Comparison of ENCODE assay signal across 25 mouse cellular contexts in the genomic region with DNA sequence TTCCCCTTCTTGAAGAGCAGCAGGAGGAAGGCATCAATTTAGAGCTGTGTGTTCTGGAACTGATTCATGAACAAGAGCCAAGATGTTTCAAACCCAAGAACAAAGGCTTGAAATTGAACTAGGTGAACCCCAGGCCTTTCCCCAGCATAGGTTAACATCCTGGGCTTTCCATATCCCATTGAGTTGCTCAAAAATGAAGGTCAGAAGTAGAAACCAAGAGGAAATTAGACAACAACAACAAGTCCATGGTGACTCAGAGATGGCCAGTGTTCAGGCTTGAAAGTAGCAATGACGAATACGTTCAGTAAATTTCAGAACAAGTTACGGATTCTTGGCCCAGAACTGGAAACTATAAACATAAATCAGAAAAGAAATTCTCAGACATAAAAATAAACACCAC. TPM values are rescaled to one million over a fixed set of nuclear protein-coding genes. Genes with fewer than 3 reads are reported as not detected.
"Had no signal": no experiment of that assay in that cellular context is flagged by ENCODE, and none has a peak within 500 bp of the region (broad histone marks: within the 10 kb centered on the region; RNA-seq: fewer than 3 reads in every experiment).

No protein-coding gene starts in this region.

- H3K27ac ChIP-seq: heart, adult 2 months; heart, embryonic 13.5 days; heart, embryonic 15.5 days; hindbrain, embryonic 13.5 days; hindbrain, embryonic 15.5 days; hindbrain, postnatal 0 days; limb, embryonic 13.5 days; limb, embryonic 15.5 days; liver, embryonic 12.5 days; liver, embryonic 14.5 days had no signal

- DNase-seq: gastrocnemius, postnatal 14 days; gastrocnemius, postnatal 36 days; heart, adult 11 months; heart, adult 2 months; heart, postnatal 14 days; heart, postnatal 36 days; kidney, adult 2 months; kidney, adult 9 months; layer of hippocampus, adult 9-11 months; layer of hippocampus, postnatal 36 days; left cerebral cortex, postnatal 4 days had no signal

- H3K27me3 ChIP-seq: heart, embryonic 13.5 days; heart, embryonic 15.5 days; hindbrain, embryonic 13.5 days; hindbrain, embryonic 15.5 days; limb, embryonic 13.5 days; limb, embryonic 15.5 days; liver, embryonic 12.5 days had no signal

- H3K36me3 ChIP-seq: heart, embryonic 13.5 days; heart, embryonic 15.5 days; hindbrain, embryonic 13.5 days; hindbrain, embryonic 15.5 days; limb, embryonic 13.5 days; limb, embryonic 15.5 days; liver, embryonic 12.5 days had no signal

- ATAC-seq: hindbrain, postnatal 0 days; intestine, embryonic 16.5 days had no signal

- H3K4me2 ChIP-seq: heart, embryonic 11.5 days; heart, embryonic 13.5 days; heart, embryonic 15.5 days; hindbrain, embryonic 13.5 days; hindbrain, embryonic 15.5 days; limb, embryonic 13.5 days; limb, embryonic 15.5 days; liver, embryonic 12.5 days had no signal

- H3K4me3 ChIP-seq: heart, adult 2 months; heart, embryonic 13.5 days; heart, embryonic 15.5 days; hindbrain, embryonic 13.5 days; hindbrain, embryonic 15.5 days; limb, embryonic 13.5 days; limb, embryonic 15.5 days; liver, embryonic 12.5 days had no signal

- H3K4me1 ChIP-seq: heart, embryonic 13.5 days; heart, embryonic 15.5 days; limb, embryonic 13.5 days; limb, embryonic 15.5 days; liver, embryonic 12.5 days had no signal

- H3K9ac ChIP-seq: heart, embryonic 13.5 days; heart, embryonic 15.5 days; hindbrain, embryonic 13.5 days; hindbrain, embryonic 15.5 days; limb, embryonic 13.5 days; limb, embryonic 15.5 days; liver, embryonic 12.5 days; liver, embryonic 14.5 days had no signal

- H3K9me3 ChIP-seq: heart, embryonic 13.5 days; heart, embryonic 15.5 days; hindbrain, embryonic 13.5 days; hindbrain, embryonic 15.5 days; limb, embryonic 13.5 days; limb, embryonic 15.5 days; liver, embryonic 12.5 days had no signal

RNA-seq across cellular contexts. Expression of gene Ajap1, which starts 37.3 kb away (rescaled TPM):
- total RNA-seq: hematopoietic stem cell, adult 5-6 weeks; liver, adult 2 months had no signal
- polyA plus RNA-seq: heart, adult 2 months; heart, postnatal 0 days had no signal
